Mouse (Mus musculus) embryonic facial prominence, embryonic 14.5 days (tissue): ENCODE measurements around the gene Isl2. TPM values are rescaled to one million over a fixed set of nuclear protein-coding genes. Genes with fewer than 3 reads are reported as not detected.

Experiments used
- ATAC-seq: fragments of 200-750 bp; cut with Nextera tagmentation; 2 replicates; pipeline ENCODE4 v1.8.0; 2017; ENCODE audit warnings: low read depth, moderate number of reproducible peaks, moderate TSS enrichment
- DNase-seq: peaks from one replicate; pipeline ENCODE4 v3.0.0-alpha.2; 2015; ENCODE audit warnings: low spot score
- H3K27ac ChIP-seq: fragments of 300-500 bp; sonication (generic); replicated peaks from 2 replicates; pipeline ENCODE4 v1.5.1; 2014; ENCODE audit warnings: low read depth, mild to moderate bottlenecking, low read length, moderate library complexity
- H3K27me3 ChIP-seq: fragments of 300-500 bp; sonication (generic); replicated peaks from 2 replicates; pipeline ENCODE4 v1.6.1; 2014; ENCODE audit warnings: low read length; ENCODE audit not compliant: control insufficient read depth, insufficient read depth
- H3K36me3 ChIP-seq: fragments of 300-500 bp; sonication (generic); 2 replicates; pipeline ENCODE4 v1.6.1; 2014; ENCODE audit warnings: low read length, mixed read lengths; ENCODE audit not compliant: control insufficient read depth, insufficient read depth
- H3K4me1 ChIP-seq: fragments of 300-500 bp; sonication (generic); 2 replicates; pipeline ENCODE4 v1.6.1; 2014; ENCODE audit warnings: antibody characterized with exemption, low read length; ENCODE audit not compliant: control insufficient read depth, insufficient read depth
- H3K4me2 ChIP-seq: fragments of 300-500 bp; sonication (generic); 2 replicates; pipeline ENCODE4 v1.6.1; 2014; ENCODE audit warnings: low read depth, mild to moderate bottlenecking, low read length, moderate library complexity, mixed read lengths
- H3K4me3 ChIP-seq: fragments of 300-500 bp; sonication (generic); 2 replicates; pipeline ENCODE4 v1.5.1; 2014; ENCODE audit warnings: low read depth, mild to moderate bottlenecking, low read length
- H3K9ac ChIP-seq: fragments of 300-500 bp; sonication (generic); 2 replicates; pipeline ENCODE4 v1.6.1; 2014; ENCODE audit warnings: low read depth, mild to moderate bottlenecking, low read length, moderate library complexity, mixed read lengths
- H3K9me3 ChIP-seq: fragments of 300-500 bp; sonication (generic); 2 replicates; pipeline ENCODE4 v1.6.1; 2016; ENCODE audit warnings: low read length; ENCODE audit not compliant: control insufficient read depth
- WGBS: fragments of 180-500 bp; shearing (Covaris S2); extraction: QIAGEN DNeasy Blood & Tissue Kit; methylation state at CpG from one replicate; pipeline ENCODE4 v1.1.7; 2014; 5-methylcytosine and 5-hydroxymethylcytosine counted together
- polyA plus RNA-seq: library from polyadenylated mRNA; unstranded; fragments of >200 nt; fragmentation: Nextera tagmentation; extraction: Ambion mirVana; gene quantifications from 2 replicates; pipeline ENCODE4 v1.2.1, GENCODE M21; 2014

Isl2 gene
- polyA plus RNA-seq, 1 experiment from 2014 or later, result 7.3 TPM

- no peak overlapping the region for H3K27ac ChIP-seq
- H3K9ac ChIP-seq, result no peak overlapping the region
- H3K27me3 ChIP-seq, result peaks cover 38% of the 10 kb centered on the region
- H3K4me2 ChIP-seq, result no peak overlapping the region
- H3K9me3 ChIP-seq, result no peaks in the 10 kb centered on the region
- ATAC-seq (no peak), DNase-seq (peak; percentile 69)
- H3K4me1 ChIP-seq, result no peaks in the 10 kb centered on the region
- 17% methylated on average over 3 of the region's 3 CpGs for WGBS
- H3K4me3 ChIP-seq, result no peak overlapping the region
- H3K36me3 ChIP-seq, result no peaks in the 10 kb centered on the region
Measured at GRCm38 (mm10) chr9:55535907-55536306, 2.6 kb upstream of the Isl2 start.

- H3K4me1 ChIP-seq, result 0 out of 2 replicates have a peak, but pooled peaks cover under 1% of the 10 kb centered on the region
- DNase-seq (no peak), ATAC-seq (no peak)
- H3K9me3 ChIP-seq, result no peaks in the 10 kb centered on the region
- H3K36me3 ChIP-seq, result no peaks in the 10 kb centered on the region
- H3K4me2 ChIP-seq, result no peak overlapping the region
- no peak overlapping the region for H3K27ac ChIP-seq
- H3K4me3 ChIP-seq, result no peak overlapping the region
- no peak overlapping the region for H3K9ac ChIP-seq
- peaks cover 65% of the 10 kb centered on the region for H3K27me3 ChIP-seq
- WGBS, result 7% methylated on average over 1 of the region's 1 CpGs
Measured at GRCm38 (mm10) chr9:55539006-55539405, 534 bp downstream of the Isl2 start.

GRCm38 (mm10) chr9:55539661-55540390 is 1.4 kb downstream of the Isl2 start:
- Histone ChIP-seq H3K36me3 (no peaks in the 10 kb centered on the region), H3K27me3 (peaks cover 72% of the 10 kb centered on the region), H3K4me1 (0 out of 2 replicates have a peak, but pooled peaks cover 4% of the 10 kb centered on the region), H3K9me3 (no peaks in the 10 kb centered on the region), H3K27ac (peak overlapping the region; percentile 45; the same call in 1 of the 2 replicates), H3K4me2 (peak overlapping the region; percentile 66), H3K4me3 (peak overlapping the region; percentile 43), H3K9ac (peak overlapping the region; percentile 47)
- peak; percentile 49 for DNase-seq
- WGBS, result 2% methylated on average over 31 of the region's 31 CpGs
- ATAC-seq, result no peak

GRCm38 (mm10) chr9:55540391-55540770 is 1.9 kb downstream of the Isl2 start:
- ATAC-seq (no peak), DNase-seq (no peak)
- no peaks in the 10 kb centered on the region for H3K36me3 ChIP-seq
- H3K27me3 ChIP-seq, result peaks cover 78% of the 10 kb centered on the region
- H3K9ac ChIP-seq, result peak overlapping the region; percentile 55
- H3K9me3 ChIP-seq, result no peaks in the 10 kb centered on the region
- H3K27ac ChIP-seq, result peak overlapping the region; percentile 45; the same call in 1 of the 2 replicates
- H3K4me1 ChIP-seq, result 0 out of 2 replicates have a peak, but pooled peaks cover 4% of the 10 kb centered on the region
- H3K4me3 ChIP-seq, result peak overlapping the region; percentile 43
- WGBS, result 0% methylated on average over 12 of the region's 12 CpGs
- peak overlapping the region; percentile 66 for H3K4me2 ChIP-seq

- Histone ChIP-seq H3K4me3 (peak overlapping the region; percentile 43), H3K9ac (peak overlapping the region; percentile 55), H3K27ac (no peak overlapping the region), H3K36me3 (no peaks in the 10 kb centered on the region), H3K9me3 (no peaks in the 10 kb centered on the region), H3K4me2 (peak overlapping the region; percentile 66), H3K4me1 (0 out of 2 replicates have a peak, but pooled peaks cover 4% of the 10 kb centered on the region), H3K27me3 (peaks cover 83% of the 10 kb centered on the region)
- ATAC-seq, result peak; percentile 96
- peak; percentile 95 for DNase-seq
- under 1% methylated on average over 28 of the region's 28 CpGs for WGBS
Measured at GRCm38 (mm10) chr9:55540888-55541287, 2.4 kb downstream of the Isl2 start.

GRCm38 (mm10) chr9:55541681-55542365 is 3.4 kb downstream of the Isl2 start:
- Histone ChIP-seq H3K4me1 (peaks cover 13% of the 10 kb centered on the region; the same call in 1 of the 2 replicates), H3K9ac (peak overlapping the region; percentile 59), H3K36me3 (no peaks in the 10 kb centered on the region), H3K9me3 (no peaks in the 10 kb centered on the region), H3K4me3 (peak overlapping the region; percentile 43), H3K27me3 (peaks cover 92% of the 10 kb centered on the region), H3K4me2 (peak overlapping the region; percentile 66), H3K27ac (no peak overlapping the region)
- ATAC-seq, result no peak
- WGBS, result under 1% methylated on average over 52 of the region's 59 CpGs
- no peak for DNase-seq

- H3K9ac ChIP-seq, result peak overlapping the region; percentile 59
- H3K4me1 ChIP-seq, result peaks cover 13% of the 10 kb centered on the region; the same call in 1 of the 2 replicates
- peak overlapping the region; percentile 66 for H3K4me2 ChIP-seq
- H3K27me3 ChIP-seq, result peaks cover 93% of the 10 kb centered on the region
- H3K36me3 ChIP-seq, result no peaks in the 10 kb centered on the region
- H3K27ac ChIP-seq, result no peak overlapping the region
- peak overlapping the region; percentile 43 for H3K4me3 ChIP-seq
- WGBS, result 4% methylated on average over 46 of the region's 59 CpGs
- no peaks in the 10 kb centered on the region for H3K9me3 ChIP-seq
- DNase-seq (no peak), ATAC-seq (no peak)
Measured at GRCm38 (mm10) chr9:55542366-55543325, 4.2 kb downstream of the Isl2 start.

- DNase-seq (no peak), ATAC-seq (no peak)
- Histone ChIP-seq H3K4me2 (peak overlapping the region; percentile 66; the same call in 1 of the 2 replicates), H3K27me3 (peaks cover 95% of the 10 kb centered on the region), H3K4me3 (peak overlapping the region; percentile 43), H3K36me3 (no peaks in the 10 kb centered on the region), H3K4me1 (peaks cover 13% of the 10 kb centered on the region; the same call in 1 of the 2 replicates), H3K9ac (peak overlapping the region; percentile 47; the same call in 1 of the 2 replicates), H3K9me3 (no peaks in the 10 kb centered on the region), H3K27ac (no peak overlapping the region)
- WGBS, result 18% methylated on average over 8 of the region's 8 CpGs
Measured at GRCm38 (mm10) chr9:55543336-55543702, 4.8 kb downstream of the Isl2 start.
